Mouse (Mus musculus) stomach, embryonic 14.5 days (tissue): ENCODE measurements around the gene Crb2. TPM values are rescaled to one million over a fixed set of nuclear protein-coding genes. Genes with fewer than 3 reads are reported as not detected.
A peak's percentile ranks its signal among the peaks of the same experiment; 100 is the strongest.

Source experiments
- ATAC-seq: fragments of 200-750 bp; cut with Nextera tagmentation; 2 replicates; pipeline ENCODE4 v1.8.0; 2017; ENCODE audit warnings: low read depth, moderate TSS enrichment; ENCODE audit not compliant: insufficient number of reproducible peaks, insufficient read depth, low FRiP score
- H3K27ac ChIP-seq: fragments of 300-500 bp; sonication (generic); 2 replicates; pipeline ENCODE4 v1.5.1; 2014; ENCODE audit warnings: mild to moderate bottlenecking, low read length, moderate library complexity, mixed read lengths
- H3K27me3 ChIP-seq: fragments of 300-500 bp; sonication (generic); 2 replicates; pipeline ENCODE4 v1.6.1; 2014; ENCODE audit warnings: low read length, control low read depth, mixed read lengths; ENCODE audit not compliant: control insufficient read depth, insufficient read depth
- H3K36me3 ChIP-seq: fragments of 300-500 bp; sonication (generic); 2 replicates; pipeline ENCODE4 v1.6.1; 2014; ENCODE audit warnings: mild to moderate bottlenecking, control low read depth, low read length, moderate library complexity, mixed read lengths; ENCODE audit not compliant: control insufficient read depth, insufficient read depth
- H3K4me1 ChIP-seq: fragments of 300-500 bp; sonication (generic); 2 replicates; pipeline ENCODE4 v1.6.1; 2014; ENCODE audit warnings: low read length, control low read depth, mixed read lengths; ENCODE audit not compliant: control insufficient read depth, insufficient read depth
- H3K4me2 ChIP-seq: fragments of 300-500 bp; sonication (generic); replicated peaks from 2 replicates; pipeline ENCODE4 v1.6.1; 2014; ENCODE audit warnings: low read depth, low read length, control low read depth
- H3K4me3 ChIP-seq: fragments of 300-500 bp; sonication (generic); 2 replicates; pipeline ENCODE4 v1.5.1; 2014; ENCODE audit warnings: low read depth, low read length, control low read depth
- H3K9ac ChIP-seq: fragments of 300-500 bp; sonication (generic); replicated peaks from 2 replicates; pipeline ENCODE4 v1.6.1; 2014; ENCODE audit warnings: low read depth, mild to moderate bottlenecking, control low read depth, low read length, moderate library complexity, mixed read lengths
- H3K9me3 ChIP-seq: fragments of 300-500 bp; sonication (generic); 2 replicates; pipeline ENCODE4 v1.6.1; 2016; ENCODE audit warnings: low read depth, low read length, control low read depth; ENCODE audit not compliant: control insufficient read depth
- WGBS: fragments of 180-500 bp; shearing (Covaris S2); extraction: QIAGEN DNeasy Blood & Tissue Kit; methylation state at CpG from one replicate; pipeline ENCODE4 v1.1.7; 2014; 5-methylcytosine and 5-hydroxymethylcytosine counted together
- polyA plus RNA-seq: library from polyadenylated mRNA; unstranded; fragments of >200 nt; fragmentation: Nextera tagmentation; extraction: Ambion mirVana; gene quantifications from 2 replicates; pipeline ENCODE4 v1.2.1, GENCODE M21; 2014

Gene Crb2
- polyA plus RNA-seq, 1 experiment from 2014 or later = 2.4 TPM

GRCm38 (mm10) chr2:37747909-37748308 lies 28.1 kb upstream of the Crb2 start:
- H3K4me1 ChIP-seq = peaks cover 8% of the 10 kb centered on the region
- WGBS = 36% methylated on average over 2 of the region's 2 CpGs
- H3K27ac ChIP-seq = no peak overlapping the region
- no peak overlapping the region for H3K4me3 ChIP-seq
- no peaks in the 10 kb centered on the region for H3K9me3 ChIP-seq
- no peak for ATAC-seq
- no peak overlapping the region for H3K4me2 ChIP-seq
- H3K9ac ChIP-seq = no peak overlapping the region
- H3K36me3 ChIP-seq = no peaks in the 10 kb centered on the region
- no peaks in the 10 kb centered on the region for H3K27me3 ChIP-seq

GRCm38 (mm10) chr2:37748442-37749066 lies 27.5 kb upstream of the Crb2 start:
- H3K4me2 ChIP-seq = no peak overlapping the region
- no peak overlapping the region for H3K9ac ChIP-seq
- ATAC-seq = no peak
- H3K27ac ChIP-seq = peak overlapping the region; percentile 4; the same call in 1 of the 2 replicates
- H3K36me3 ChIP-seq = no peaks in the 10 kb centered on the region
- H3K4me3 ChIP-seq = no peak overlapping the region
- WGBS = 44% methylated on average over 10 of the region's 10 CpGs
- H3K4me1 ChIP-seq = peaks cover 8% of the 10 kb centered on the region
- H3K27me3 ChIP-seq = no peaks in the 10 kb centered on the region
- no peaks in the 10 kb centered on the region for H3K9me3 ChIP-seq

- Histone ChIP-seq H3K27me3 (no peaks in the 10 kb centered on the region), H3K36me3 (no peaks in the 10 kb centered on the region), H3K4me3 (no peak overlapping the region), H3K9me3 (no peaks in the 10 kb centered on the region), H3K4me2 (no peak overlapping the region), H3K4me1 (peaks cover 8% of the 10 kb centered on the region), H3K9ac (no peak overlapping the region), H3K27ac (no peak overlapping the region)
- ATAC-seq = no peak
- 72% methylated on average over 6 of the region's 6 CpGs for WGBS
Observed at GRCm38 (mm10) chr2:37749323-37749722, 26.7 kb upstream of the Crb2 start.

GRCm38 (mm10) chr2:37751114-37751513 lies 24.9 kb upstream of the Crb2 start:
- no peak for ATAC-seq
- Histone ChIP-seq H3K27me3 (no peaks in the 10 kb centered on the region), H3K4me2 (no peak overlapping the region), H3K4me3 (no peak overlapping the region), H3K9ac (no peak overlapping the region), H3K27ac (no peak overlapping the region), H3K36me3 (no peaks in the 10 kb centered on the region), H3K9me3 (no peaks in the 10 kb centered on the region), H3K4me1 (peaks cover 8% of the 10 kb centered on the region)
- 74% methylated on average over 1 of the region's 1 CpGs for WGBS

- Histone ChIP-seq H3K4me3 (no peak overlapping the region), H3K27ac (no peak overlapping the region), H3K4me1 (0 out of 2 replicates have a peak, but pooled peaks cover 5% of the 10 kb centered on the region), H3K9ac (no peak overlapping the region), H3K9me3 (no peaks in the 10 kb centered on the region), H3K36me3 (no peaks in the 10 kb centered on the region), H3K27me3 (no peaks in the 10 kb centered on the region), H3K4me2 (no peak overlapping the region)
- WGBS = 87% methylated on average over 2 of the region's 2 CpGs
- no peak for ATAC-seq
Observed at GRCm38 (mm10) chr2:37756220-37756930, 19.7 kb upstream of the Crb2 start.

GRCm38 (mm10) chr2:37757016-37757415 lies 19.0 kb upstream of the Crb2 start:
- ATAC-seq = no peak

GRCm38 (mm10) chr2:37757784-37758183 lies 18.3 kb upstream of the Crb2 start:
- Histone ChIP-seq H3K4me3 (no peak overlapping the region), H3K9me3 (no peaks in the 10 kb centered on the region), H3K36me3 (no peaks in the 10 kb centered on the region), H3K9ac (no peak overlapping the region), H3K4me2 (peak overlapping the region; percentile 25; the same call in 1 of the 2 replicates), H3K27ac (no peak overlapping the region), H3K4me1 (0 out of 2 replicates have a peak, but pooled peaks cover 5% of the 10 kb centered on the region), H3K27me3 (no peaks in the 10 kb centered on the region)
- WGBS = 86% methylated on average over 4 of the region's 4 CpGs
- ATAC-seq = no peak

More at GRCm38 (mm10) chr2:37757016-37757415, 19.0 kb upstream of the Crb2 start:
- no peaks in the 10 kb centered on the region for H3K36me3 ChIP-seq
- H3K4me3 ChIP-seq = no peak overlapping the region
- H3K27me3 ChIP-seq = no peaks in the 10 kb centered on the region
- no peaks in the 10 kb centered on the region for H3K9me3 ChIP-seq
- 0 out of 2 replicates have a peak, but pooled peaks cover 5% of the 10 kb centered on the region for H3K4me1 ChIP-seq
- WGBS = 79% methylated on average over 5 of the region's 5 CpGs
- no peak overlapping the region for H3K27ac ChIP-seq
- no peak overlapping the region for H3K4me2 ChIP-seq
- H3K9ac ChIP-seq = no peak overlapping the region

- H3K27ac ChIP-seq = no peak overlapping the region
- H3K27me3 ChIP-seq = no peaks in the 10 kb centered on the region
- no peak overlapping the region for H3K4me3 ChIP-seq
- no peak for ATAC-seq
- 0 out of 2 replicates have a peak, but pooled peaks cover 5% of the 10 kb centered on the region for H3K4me1 ChIP-seq
- H3K4me2 ChIP-seq = peak overlapping the region; percentile 25
- H3K9me3 ChIP-seq = no peaks in the 10 kb centered on the region
- no peak overlapping the region for H3K9ac ChIP-seq
- H3K36me3 ChIP-seq = no peaks in the 10 kb centered on the region
- WGBS = 15% methylated on average over 21 of the region's 21 CpGs
Observed at GRCm38 (mm10) chr2:37758343-37759015, 17.6 kb upstream of the Crb2 start.
